Mouse (Mus musculus) ES-Bruce4 (cell line): ENCODE data around the gene Col13a1.

Source experiments
- CTCF ChIP-seq: IDR thresholded peaks from one replicate; pipeline ENCODE4 v1.8.1; 2011; ENCODE audit warnings: low read depth, low read length
- POLR2A ChIP-seq: IDR thresholded peaks from one replicate; pipeline ENCODE4 v1.8.1; 2011; ENCODE audit warnings: low read length; ENCODE audit not compliant: insufficient read depth

DNA sequence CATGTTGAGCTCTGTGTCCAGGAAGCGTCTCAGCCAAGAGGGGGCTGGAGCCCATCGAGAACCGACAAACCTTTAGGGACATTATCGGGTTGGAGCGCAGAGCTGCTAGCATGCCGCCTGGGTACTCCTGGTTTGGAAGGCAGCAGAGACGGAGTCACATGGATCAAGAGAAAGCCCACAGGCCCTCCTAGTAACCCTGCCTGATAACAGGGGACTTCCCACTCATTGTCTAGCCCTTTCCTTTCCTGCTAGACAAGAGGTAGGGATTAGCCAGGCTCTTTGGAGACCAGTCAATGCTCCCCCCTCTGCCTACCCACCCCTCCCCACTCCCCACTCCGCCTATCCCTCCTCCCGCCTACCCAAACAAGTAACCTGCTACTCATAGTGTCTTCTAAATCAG is 87.8 kb downstream of the Col13a1 start:
- TF ChIP-seq CTCF: no peak
- TF ChIP-seq POLR2A: no peak
